Mouse (Mus musculus) ES-E14 (cell line): ENCODE data around the gene Prr14. TPM values are rescaled to one million over a fixed set of nuclear protein-coding genes. Genes with fewer than 3 reads are reported as not detected.

Experiments
- DNase-seq: peaks from one replicate; pipeline ENCODE4 v3.0.0-alpha.2; 2013; ENCODE audit warnings: low read depth, low spot score
- H3K27ac ChIP-seq: 2 replicates; pipeline ENCODE4 v1.5.1; 2012; ENCODE audit warnings: low read depth, mild to moderate bottlenecking, low read length, moderate library complexity, mixed read lengths; ENCODE audit not compliant: poor library complexity, insufficient read depth, severe bottlenecking
- H3K36me3 ChIP-seq: 2 replicates; pipeline ENCODE4 v1.6.1; 2012; ENCODE audit warnings: mild to moderate bottlenecking, low read length, moderate library complexity, mixed read lengths; ENCODE audit not compliant: control insufficient read depth, poor library complexity, insufficient read depth, severe bottlenecking
- H3K4me1 ChIP-seq, 2 experiments: fragments of 150-350 bp in 1 of 2; sonication (generic) in 1 of 2; 2 replicates each; pipeline ENCODE4 v1.6.1; 2012; ENCODE audit warnings: low read length in 2 of 2, mild to moderate bottlenecking in 1 of 2, mixed read lengths in 1 of 2; ENCODE audit not compliant: control insufficient read depth in 2 of 2, insufficient read depth in 2 of 2, poor library complexity in 1 of 2
- H3K4me3 ChIP-seq, 2 experiments: fragments of 150-350 bp in 1 of 2; sonication (generic) in 1 of 2; 2 replicates each; pipeline ENCODE4 v1.5.1; 2012; ENCODE audit warnings: low read length in 2 of 2, low read depth in 1 of 2, mild to moderate bottlenecking in 1 of 2, mixed read lengths in 1 of 2; ENCODE audit not compliant: insufficient read depth in 1 of 2, poor library complexity in 1 of 2, severe bottlenecking in 1 of 2
- H3K9ac ChIP-seq: 2 replicates; pipeline ENCODE4 v1.6.1; 2012; ENCODE audit warnings: low read depth, mild to moderate bottlenecking, low read length, mixed read lengths; ENCODE audit not compliant: poor library complexity, insufficient read depth, severe bottlenecking
- H3K9me3 ChIP-seq: fragments of 150-350 bp; sonication (generic); 2 replicates; pipeline ENCODE4 v1.6.1; 2012; ENCODE audit warnings: low read depth, mild to moderate bottlenecking, low read length; ENCODE audit not compliant: control insufficient read depth, insufficient read depth
- CHD2 ChIP-seq: IDR thresholded peaks from 2 replicates; pipeline ENCODE4 v1.6.1; 2014; ENCODE audit warnings: mild to moderate bottlenecking, low read depth, low read length, inconsistent platforms
- HCFC1 ChIP-seq: IDR thresholded peaks from 2 replicates; pipeline ENCODE4 v1.6.1; 2012; ENCODE audit warnings: low read length, inconsistent platforms, borderline replicate concordance; ENCODE audit not compliant: insufficient read depth
- MAFK ChIP-seq: IDR thresholded peaks from 2 replicates; pipeline ENCODE4 v1.6.1; 2014; ENCODE audit warnings: mild to moderate bottlenecking, low read depth, low read length, inconsistent platforms; ENCODE audit not compliant: insufficient read depth
- ZC3H11A ChIP-seq: IDR thresholded peaks from 2 replicates; pipeline ENCODE4 v1.6.1; 2012; ENCODE audit warnings: low read depth, mild to moderate bottlenecking, inconsistent platforms, low read length, borderline replicate concordance
- ZNF384 ChIP-seq: IDR thresholded peaks from 2 replicates; pipeline ENCODE4 v1.6.1; 2012; ENCODE audit warnings: low read depth, low read length, inconsistent platforms
- in situ Hi-C, 2 experiments: fragments of 600-800 bp; cut with MboI; formaldehyde crosslinking; loops; one replicate each; pipeline ENCODE4 v1.15.1; 2025; ENCODE audit warnings: low sequenced_read_pairs in 2 of 2, inconsistent platforms in 1 of 2; ENCODE audit not compliant: unreplicated experiment in 2 of 2
- total RNA-seq: library from RNA; depleted of rRNA; stranded (reverse); fragments of 300-350 nt; gene quantifications from 2 replicates; pipeline ENCODE4 v1.2.3, GENCODE M21; 2012; rRNA removed

Gene Prr14
- total RNA-seq, 1 experiment: 17.1 TPM

- in situ Hi-C loops: no loop called here
- no peak for DNase-seq
- Histone ChIP-seq H3K36me3 (peaks cover 9% of the 10 kb centered on the region), H3K4me3 (peak overlapping the region; percentile 62 to 74), H3K4me1 (peaks cover 0 to 5% of the 10 kb centered on the region in 2 experiments; a peak in 3 of 4 replicates), H3K9ac (peak overlapping the region; percentile 54; the same call in 1 of the 2 replicates), H3K27ac (peak overlapping the region; percentile 75; the same call in 1 of the 2 replicates), H3K9me3 (no peaks in the 10 kb centered on the region)
- TF ChIP-seq MAFK: no peak
- no peak for TF ChIP-seq ZC3H11A
Observed at GRCm38 (mm10) chr7:127513781-127514180, 54.4 kb downstream of the Prr14 start.

- Histone ChIP-seq H3K9me3 (no peaks in the 10 kb centered on the region), H3K9ac (no peak overlapping the region), H3K36me3 (peaks cover 21% of the 10 kb centered on the region), H3K4me3 (peak overlapping the region in 1 of 2 experiments; percentile 39; a peak in 1 of 4 replicates), H3K27ac (no peak overlapping the region), H3K4me1 (peaks cover 0 to 5% of the 10 kb centered on the region in 2 experiments; a peak in 3 of 4 replicates)
- no peak for DNase-seq
- in situ Hi-C loops: no loop called here
- TF ChIP-seq MAFK: no peak
Observed at GRCm38 (mm10) chr7:127515846-127516245, 56.4 kb downstream of the Prr14 start.

GRCm38 (mm10) chr7:127516344-127516743 lies 56.9 kb downstream of the Prr14 start:
- H3K27ac ChIP-seq: no peak overlapping the region; the same call in 1 of the 2 replicates
- H3K9me3 ChIP-seq: no peaks in the 10 kb centered on the region
- peaks cover 0 to 5% of the 10 kb centered on the region in 2 experiments; a peak in 3 of 4 replicates for H3K4me1 ChIP-seq
- TF ChIP-seq ZNF384 (peak; percentile 60; the same call in 1 of the 2 replicates), CHD2 (no peak), MAFK (no peak)
- H3K9ac ChIP-seq: no peak overlapping the region
- DNase-seq: peak; percentile 39
- H3K36me3 ChIP-seq: peaks cover 23% of the 10 kb centered on the region
- in situ Hi-C loops: no loop called here
- H3K4me3 ChIP-seq: no peak overlapping the region

DNA sequence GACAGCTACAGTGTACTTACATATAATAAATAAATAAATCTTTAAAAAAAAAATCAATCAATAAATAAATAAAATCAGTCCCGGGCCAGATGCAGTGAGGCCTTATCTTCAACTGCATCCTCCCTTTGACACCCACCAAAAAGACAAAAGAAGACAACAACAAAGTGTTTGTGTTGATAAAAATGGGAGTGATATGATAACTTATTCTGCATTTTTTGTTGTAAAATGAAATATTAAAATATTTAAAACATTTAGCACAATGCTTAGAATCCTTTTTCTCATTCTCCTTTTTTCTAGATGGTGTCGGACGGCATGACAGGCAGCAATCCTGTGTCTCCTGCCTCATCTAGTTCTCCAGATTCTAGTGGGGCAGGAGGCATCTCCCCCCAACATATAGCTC lies 59.9 kb downstream of the Prr14 start, which contains the start of gene Gm42715:
Gene Gm42715 (plus strand): TSS at position 301 of the 400 bp plus-strand sequence.
- Histone ChIP-seq H3K36me3 (peaks cover 36% of the 10 kb centered on the region), H3K4me3 (no peak within 1 kb of the TSS), H3K9ac (no peak within 1 kb of the TSS), H3K4me1 (peaks cover 0 to 3% of the 10 kb centered on the region in 2 experiments; a peak in 3 of 4 replicates), H3K9me3 (no peaks in the 10 kb centered on the region), H3K27ac (no peak within 1 kb of the TSS)
- TF ChIP-seq ZC3H11A (no peak), ZNF384 (no peak), CHD2 (no peak), HCFC1 (no peak), MAFK (no peak)
- DNase-seq: no peak
- in situ Hi-C loops: no loop called here

Other genes with a start within 250 kb of the Prr14 start
- gene Zfp553, start 226.6 kb upstream of the Prr14 start, total RNA-seq: 55.2 and 64.7 TPM in 2 replicates
- gene Sept1, start 226.5 kb upstream of the Prr14 start, total RNA-seq: 85.8 and 128 TPM in 2 replicates
- gene Zfp771, start 215.3 kb upstream of the Prr14 start, total RNA-seq: 18.7 and 21.6 TPM in 2 replicates
- 391 and 461 TPM in 2 replicates for gene Dctpp1, start 198.9 kb upstream of the Prr14 start, total RNA-seq
- gene Sephs2, start 185.6 kb upstream of the Prr14 start, total RNA-seq: 104 and 113 TPM in 2 replicates
- gene Itgal, start 163.4 kb upstream of the Prr14 start, total RNA-seq: 1.8 and 2.2 TPM in 2 replicates
- 3.5 and 4.4 TPM in 2 replicates for gene Zfp768, start 114.0 kb upstream of the Prr14 start, total RNA-seq
- gene Zfp747, start 83.6 kb upstream of the Prr14 start, total RNA-seq: 8.7 and 9.0 TPM in 2 replicates
- 4.1 and 4.2 TPM in 2 replicates for gene 9130019O22Rik, start 72.4 kb upstream of the Prr14 start, total RNA-seq
- 2.5 and 3.2 TPM in 2 replicates for gene E430018J23Rik, start 66.0 kb upstream of the Prr14 start, total RNA-seq
- 3.3 and 4.2 TPM in 2 replicates for gene Zfp764, start 52.8 kb upstream of the Prr14 start, total RNA-seq
- gene Zfp688, start 37.5 kb upstream of the Prr14 start, total RNA-seq: 12.5 and 17.3 TPM in 2 replicates
- 2.5 and 3.5 TPM in 2 replicates for gene Zfp689, start 10.5 kb upstream of the Prr14 start, total RNA-seq
- 11.1 and 13.4 TPM in 2 replicates for gene Fbrs, start 19.6 kb downstream of the Prr14 start, total RNA-seq
- gene Srcap, start 52.4 kb downstream of the Prr14 start, total RNA-seq: 50.7 and 52.0 TPM in 2 replicates
- 22.7 and 22.9 TPM in 2 replicates for gene Gm42715, start 60.0 kb downstream of the Prr14 start, total RNA-seq
- 5.0 TPM in 1 of 2 replicates, not detected in the other for gene Tmem265, start 101.8 kb downstream of the Prr14 start, total RNA-seq
- 32.1 and 46.1 TPM in 2 replicates for gene Phkg2, start 113.7 kb downstream of the Prr14 start, total RNA-seq
- 3.8 and 6.0 TPM in 2 replicates for gene Ccdc189, start 129.0 kb downstream of the Prr14 start, total RNA-seq
- gene Rnf40, start 129.2 kb downstream of the Prr14 start, total RNA-seq: 71.0 and 94.9 TPM in 2 replicates
- gene Zfp629, start 156.2 kb downstream of the Prr14 start, total RNA-seq: 2.1 and 2.9 TPM in 2 replicates
- 35.6 and 36.8 TPM in 2 replicates for gene Bcl7c, start 249.3 kb downstream of the Prr14 start, total RNA-seq